Mouse (Mus musculus): Measurements from ENCODE around the gene Sdhaf1. TPM values are rescaled to one million over a fixed set of nuclear protein-coding genes. Genes with fewer than 3 reads are reported as not detected.

Sdhaf1 gene
- polyA plus RNA-seq, 1 experiment from 2014 or later: 20.0 TPM

DNA sequence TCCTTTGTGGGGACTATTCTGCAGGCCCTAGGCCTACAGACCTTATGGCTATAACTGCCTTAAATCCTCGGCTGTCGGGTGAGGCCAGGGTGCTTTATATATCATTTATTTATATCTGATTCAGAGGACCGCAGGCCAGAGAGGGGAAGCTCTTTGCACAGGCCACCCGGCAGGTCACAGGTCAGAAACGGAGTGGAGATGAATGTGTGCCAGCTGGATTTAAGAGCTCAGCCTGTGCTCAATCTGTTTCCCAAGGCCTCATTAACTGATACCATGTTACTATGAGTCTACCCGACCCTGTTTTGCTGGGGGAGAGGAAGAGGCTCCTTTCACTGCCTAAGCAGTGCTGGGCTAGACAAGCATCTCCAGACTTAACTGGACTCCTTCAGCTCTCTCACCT lies 49.3 kb downstream of the Sdhaf1 start:
- no peaks in the 10 kb centered on the region for H3K36me3 ChIP-seq (ENCODE audit: insufficient read depth, low read length)
- no peaks in the 10 kb centered on the region for H3K4me1 ChIP-seq (ENCODE audit: insufficient read depth, low read depth, low read length)
- no peak overlapping the region for H3K27ac ChIP-seq (ENCODE audit: low read length)
- peak; percentile 57 for ATAC-seq
- H3K27me3 ChIP-seq (replicated peaks; ENCODE audit: insufficient read depth, low read length): no peaks in the 10 kb centered on the region
- no peak overlapping the region for H3K4me3 ChIP-seq (ENCODE audit: low read depth, low read length)
- no peak overlapping the region for H3K4me2 ChIP-seq (replicated peaks; ENCODE audit: low read depth, low read length)
- no peaks in the 10 kb centered on the region for H3K9me3 ChIP-seq (ENCODE audit: low read length)
- DNase-seq (ENCODE audit: low spot score): peak; percentile 52
- TF ChIP-seq EP300 (IDR thresholded peaks at IDR 0.05) (no peak), CTCF (IDR thresholded peaks at IDR 0.05) (no peak)
- WGBS: 49% methylated on average over 6 of the region's 6 CpGs
- no peak overlapping the region for H3K9ac ChIP-seq (replicated peaks; ENCODE audit: low read depth)

Other genes with a start within 250 kb of the Sdhaf1 start
- 0.07 TPM in 1 of 2 replicates, not detected in the other for gene Gm26920, start 233.5 kb downstream of the Sdhaf1 start, polyA plus RNA-seq (2015; fragmentation: Nextera tagmentation; extraction: Ambion mirVana)
- gene Zfp566, start 233.4 kb downstream of the Sdhaf1 start, polyA plus RNA-seq (2015; fragmentation: Nextera tagmentation; extraction: Ambion mirVana): 4.8 and 5.2 TPM in 2 replicates
- gene Zfp260, start 229.1 kb downstream of the Sdhaf1 start, polyA plus RNA-seq (2015; fragmentation: Nextera tagmentation; extraction: Ambion mirVana): 58.4 and 61.0 TPM in 2 replicates
- gene Zfp382, start 202.0 kb downstream of the Sdhaf1 start, polyA plus RNA-seq (2015; fragmentation: Nextera tagmentation; extraction: Ambion mirVana): 3.5 and 3.7 TPM in 2 replicates
- gene Zfp146, start 154.1 kb downstream of the Sdhaf1 start, polyA plus RNA-seq (2015; fragmentation: Nextera tagmentation; extraction: Ambion mirVana): 6.0 and 6.9 TPM in 2 replicates
- gene Cox7a1, start 139.8 kb downstream of the Sdhaf1 start, polyA plus RNA-seq (2015; fragmentation: Nextera tagmentation; extraction: Ambion mirVana): 18.7 and 18.8 TPM in 2 replicates
- 118 and 120 TPM in 2 replicates for gene Capns1, start 125.1 kb downstream of the Sdhaf1 start, polyA plus RNA-seq (2015; fragmentation: Nextera tagmentation; extraction: Ambion mirVana)
- gene Polr2i, start 91.9 kb downstream of the Sdhaf1 start, polyA plus RNA-seq (2015; fragmentation: Nextera tagmentation; extraction: Ambion mirVana): 122 and 144 TPM in 2 replicates
- gene Tbcb, start 91.6 kb downstream of the Sdhaf1 start, polyA plus RNA-seq (2015; fragmentation: Nextera tagmentation; extraction: Ambion mirVana): 142 and 143 TPM in 2 replicates
- 0.27 TPM in 1 of 2 replicates, not detected in the other for gene Ovol3, start 88.2 kb downstream of the Sdhaf1 start, polyA plus RNA-seq (2015; fragmentation: Nextera tagmentation; extraction: Ambion mirVana)
- gene Thap8, start 43.8 kb downstream of the Sdhaf1 start, polyA plus RNA-seq (2015; fragmentation: Nextera tagmentation; extraction: Ambion mirVana): 0.37 and 0.81 TPM in 2 replicates
- gene Wdr62, start 43.5 kb downstream of the Sdhaf1 start, polyA plus RNA-seq (2015; fragmentation: Nextera tagmentation; extraction: Ambion mirVana): 2.5 and 2.7 TPM in 2 replicates
- gene Clip3, start 32.2 kb downstream of the Sdhaf1 start, polyA plus RNA-seq (2015; fragmentation: Nextera tagmentation; extraction: Ambion mirVana): 4.3 and 5.0 TPM in 2 replicates
- gene Alkbh6, start 15.2 kb downstream of the Sdhaf1 start, polyA plus RNA-seq (2015; fragmentation: Nextera tagmentation; extraction: Ambion mirVana): 60.6 and 78.2 TPM in 2 replicates
- 13.1 and 17.2 TPM in 2 replicates for gene Syne4, start 9.1 kb downstream of the Sdhaf1 start, polyA plus RNA-seq (2015; fragmentation: Nextera tagmentation; extraction: Ambion mirVana)
- not detected in 2 replicates for gene E130208F15Rik, start 2.2 kb downstream of the Sdhaf1 start, polyA plus RNA-seq (2015; fragmentation: Nextera tagmentation; extraction: Ambion mirVana)
- gene Lrfn3, start 38.9 kb upstream of the Sdhaf1 start, polyA plus RNA-seq (2015; fragmentation: Nextera tagmentation; extraction: Ambion mirVana): 2.0 and 2.8 TPM in 2 replicates
- gene Tyrobp, start 89.9 kb upstream of the Sdhaf1 start, polyA plus RNA-seq (2015; fragmentation: Nextera tagmentation; extraction: Ambion mirVana): 209 and 244 TPM in 2 replicates
- gene Hcst, start 96.0 kb upstream of the Sdhaf1 start, polyA plus RNA-seq (2015; fragmentation: Nextera tagmentation; extraction: Ambion mirVana): 7.2 and 9.4 TPM in 2 replicates
- 1.9 and 2.5 TPM in 2 replicates for gene Nfkbid, start 97.8 kb upstream of the Sdhaf1 start, polyA plus RNA-seq (2015; fragmentation: Nextera tagmentation; extraction: Ambion mirVana)
- 6.8 and 8.1 TPM in 2 replicates for gene Aplp1, start 121.6 kb upstream of the Sdhaf1 start, polyA plus RNA-seq (2015; fragmentation: Nextera tagmentation; extraction: Ambion mirVana)
- gene Kirrel2, start 133.8 kb upstream of the Sdhaf1 start, polyA plus RNA-seq (2015; fragmentation: Nextera tagmentation; extraction: Ambion mirVana): not detected in 2 replicates
- gene Nphs1, start 134.4 kb upstream of the Sdhaf1 start, polyA plus RNA-seq (2015; fragmentation: Nextera tagmentation; extraction: Ambion mirVana): 0.12 TPM in 2 replicates
- not detected in 2 replicates for gene Prodh2, start 169.7 kb upstream of the Sdhaf1 start, polyA plus RNA-seq (2015; fragmentation: Nextera tagmentation; extraction: Ambion mirVana)
- 2.1 TPM in 2 replicates for gene Arhgap33, start 211.2 kb upstream of the Sdhaf1 start, polyA plus RNA-seq (2015; fragmentation: Nextera tagmentation; extraction: Ambion mirVana)
- 22.8 and 27.0 TPM in 2 replicates for gene Hspb6, start 228.3 kb upstream of the Sdhaf1 start, polyA plus RNA-seq (2015; fragmentation: Nextera tagmentation; extraction: Ambion mirVana)
- gene Proser3, start 228.4 kb upstream of the Sdhaf1 start, polyA plus RNA-seq (2015; fragmentation: Nextera tagmentation; extraction: Ambion mirVana): 4.0 and 4.4 TPM in 2 replicates
- 32.8 and 38.6 TPM in 2 replicates for gene Lin37, start 235.9 kb upstream of the Sdhaf1 start, polyA plus RNA-seq (2015; fragmentation: Nextera tagmentation; extraction: Ambion mirVana)
- 75.0 and 86.0 TPM in 2 replicates for gene U2af1l4, start 239.4 kb upstream of the Sdhaf1 start, polyA plus RNA-seq (2015; fragmentation: Nextera tagmentation; extraction: Ambion mirVana)
- 4.5 and 6.1 TPM in 2 replicates for gene Gm49396, start 239.4 kb upstream of the Sdhaf1 start, polyA plus RNA-seq (2015; fragmentation: Nextera tagmentation; extraction: Ambion mirVana)
- 173 and 184 TPM in 2 replicates for gene Psenen, start 239.7 kb upstream of the Sdhaf1 start, polyA plus RNA-seq (2015; fragmentation: Nextera tagmentation; extraction: Ambion mirVana)
- 1.2 and 3.2 TPM in 2 replicates for gene Igflr1, start 241.5 kb upstream of the Sdhaf1 start, polyA plus RNA-seq (2015; fragmentation: Nextera tagmentation; extraction: Ambion mirVana)